Mouse (Mus musculus) bone marrow, adult 2 months (tissue): ENCODE data around the gene Stpg4. TPM values are rescaled to one million over a fixed set of nuclear protein-coding genes. Genes with fewer than 3 reads are reported as not detected.
A peak's percentile ranks its signal among the peaks of the same experiment; 100 is the strongest.

Experiments used
- H3K27ac ChIP-seq: fragments of 200-500 bp; 2 replicates; pipeline ENCODE4 v1.5.1; 2012; ENCODE audit warnings: low read depth, mild to moderate bottlenecking, control low read depth, inconsistent platforms, low read length; ENCODE audit not compliant: control insufficient read depth, poor library complexity, insufficient read depth
- H3K4me1 ChIP-seq: fragments of 200-500 bp; 2 replicates; pipeline ENCODE4 v1.6.1; 2011; ENCODE audit warnings: low read length; ENCODE audit not compliant: control insufficient read depth, insufficient read depth
- H3K4me3 ChIP-seq: fragments of 200-500 bp; replicated peaks from 2 replicates; pipeline ENCODE3; 2011; ENCODE audit warnings: mild to moderate bottlenecking, low read depth, low read length, control low read depth; ENCODE audit not compliant: control insufficient read depth
- CTCF ChIP-seq: fragments of 200-500 bp; IDR thresholded peaks from 2 replicates; pipeline ENCODE4 v1.5.1; 2011; ENCODE audit warnings: low read length, control low read depth; ENCODE audit not compliant: control insufficient read depth, insufficient read depth
- POLR2A ChIP-seq: fragments of 200-500 bp; IDR thresholded peaks from 2 replicates; pipeline ENCODE4 v1.6.1; 2011; ENCODE audit warnings: low read depth, mild to moderate bottlenecking, control low read depth, low read length, borderline replicate concordance; ENCODE audit not compliant: control insufficient read depth
- WGBS: fragments of 180-500 bp; shearing (Covaris S2); methylation state at CpG from one replicate; pipeline ENCODE4 v1.1.7; 2018; 5-methylcytosine and 5-hydroxymethylcytosine counted together
- polyA plus RNA-seq: library from polyadenylated mRNA; stranded (reverse); fragments of >200 nt; gene quantifications from 2 replicates; pipeline ENCODE4 v1.2.4, GENCODE M21; 2011; ENCODE audit warnings: low replicate concordance; ENCODE audit not compliant: missing spikeins, insufficient read depth, insufficient read length

Stpg4 gene
- not detected in 2 replicates for polyA plus RNA-seq

GRCm38 (mm10) chr17:87427511-87427910 lies at the start of gene Stpg4:
Stpg4 (minus strand) TSS chr17:87427741.
- Histone ChIP-seq H3K27ac (no peak within 1 kb of the TSS; the same call in 1 of the 2 replicates), H3K4me3 (no peak within 1 kb of the TSS), H3K4me1 (no peaks in the 10 kb centered on the region)
- 92% methylated on average over 24 of the region's 24 CpGs for WGBS
- no peak for TF ChIP-seq CTCF
- TF ChIP-seq POLR2A = no peak

- no peaks in the 10 kb centered on the region; the same call in 1 of the 2 replicates for H3K4me1 ChIP-seq
- TF ChIP-seq CTCF (no peak), POLR2A (no peak)
- no peak overlapping the region for H3K27ac ChIP-seq
- no peak overlapping the region for H3K4me3 ChIP-seq
- WGBS = 64% methylated on average over 8 of the region's 8 CpGs
Observed at GRCm38 (mm10) chr17:87475356-87475755, 47.8 kb upstream of the Stpg4 start.

- 7% methylated on average over 7 of the region's 7 CpGs for WGBS
- Histone ChIP-seq H3K4me1 (no peaks in the 10 kb centered on the region; the same call in 1 of the 2 replicates), H3K4me3 (no peak overlapping the region), H3K27ac (no peak overlapping the region)
- TF ChIP-seq CTCF = no peak
- TF ChIP-seq POLR2A = no peak
Observed at GRCm38 (mm10) chr17:87474501-87474795, 46.9 kb upstream of the Stpg4 start.

GRCm38 (mm10) chr17:87473736-87474500 lies 46.4 kb upstream of the Stpg4 start:
- whole genome bisulfite sequencing = 3% methylated on average over 23 of the region's 23 CpGs
- peak overlapping the region; percentile 23; the same call in 1 of the 2 replicates for H3K27ac ChIP-seq
- no peak overlapping the region for H3K4me3 ChIP-seq
- H3K4me1 ChIP-seq = no peaks in the 10 kb centered on the region; the same call in 1 of the 2 replicates
- TF ChIP-seq CTCF = no peak
- no peak for TF ChIP-seq POLR2A

GRCm38 (mm10) chr17:87473441-87473735 lies 45.8 kb upstream of the Stpg4 start:
- WGBS = 20% methylated on average over 9 of the region's 9 CpGs
- peak overlapping the region; percentile 23; the same call in 1 of the 2 replicates for H3K27ac ChIP-seq
- no peaks in the 10 kb centered on the region; the same call in 1 of the 2 replicates for H3K4me1 ChIP-seq
- no peak overlapping the region for H3K4me3 ChIP-seq
- TF ChIP-seq POLR2A (no peak), CTCF (no peak)

GRCm38 (mm10) chr17:87472879-87473278 lies 45.3 kb upstream of the Stpg4 start:
- H3K4me1 ChIP-seq = no peaks in the 10 kb centered on the region; the same call in 1 of the 2 replicates
- no peak for TF ChIP-seq CTCF
- TF ChIP-seq POLR2A = no peak
- no peak overlapping the region for H3K27ac ChIP-seq
- 34% methylated on average over 10 of the region's 10 CpGs for WGBS
- H3K4me3 ChIP-seq = no peak overlapping the region

- no peaks in the 10 kb centered on the region; the same call in 1 of the 2 replicates for H3K4me1 ChIP-seq
- H3K27ac ChIP-seq = no peak overlapping the region
- no peak overlapping the region for H3K4me3 ChIP-seq
- TF ChIP-seq CTCF (no peak), POLR2A (no peak)
- 79% methylated on average over 6 of the region's 6 CpGs for WGBS
Observed at GRCm38 (mm10) chr17:87471661-87472060, 44.1 kb upstream of the Stpg4 start.

- WGBS = 65% methylated on average over 8 of the region's 8 CpGs
- Histone ChIP-seq H3K27ac (no peak overlapping the region), H3K4me1 (no peaks in the 10 kb centered on the region; the same call in 1 of the 2 replicates), H3K4me3 (no peak overlapping the region)
- TF ChIP-seq CTCF (no peak), POLR2A (no peak)
Observed at GRCm38 (mm10) chr17:87470797-87471196, 43.3 kb upstream of the Stpg4 start.

GRCm38 (mm10) chr17:87470282-87470681 lies 42.7 kb upstream of the Stpg4 start:
- Histone ChIP-seq H3K4me3 (no peak overlapping the region), H3K4me1 (no peaks in the 10 kb centered on the region; the same call in 1 of the 2 replicates), H3K27ac (no peak overlapping the region)
- TF ChIP-seq POLR2A = no peak
- no peak for TF ChIP-seq CTCF
- 63% methylated on average over 8 of the region's 8 CpGs for WGBS
